Mouse (Mus musculus) midbrain, embryonic 12.5 days (tissue): Measurements from ENCODE around the gene Krt10. TPM values are rescaled to one million over a fixed set of nuclear protein-coding genes. Genes with fewer than 3 reads are reported as not detected.
A peak's percentile ranks its signal among the peaks of the same experiment; 100 is the strongest.

Source experiments
- ATAC-seq: fragments of 200-750 bp; cut with Nextera tagmentation; 2 replicates; pipeline ENCODE4 v1.8.0; 2017; ENCODE audit warnings: low read depth, moderate TSS enrichment, moderate library complexity; ENCODE audit not compliant: low FRiP score
- H3K27ac ChIP-seq: fragments of 300-500 bp; sonication (generic); replicated peaks from 2 replicates; pipeline ENCODE4 v1.5.1; 2016; ENCODE audit warnings: mild to moderate bottlenecking
- H3K27me3 ChIP-seq: fragments of 300-500 bp; sonication (generic); 2 replicates; pipeline ENCODE4 v1.6.1; 2016; ENCODE audit warnings: mild to moderate bottlenecking
- H3K36me3 ChIP-seq: fragments of 300-500 bp; sonication (generic); 2 replicates; pipeline ENCODE4 v1.6.1; 2016
- H3K4me1 ChIP-seq: fragments of 300-500 bp; sonication (generic); 2 replicates; pipeline ENCODE4 v1.6.1; 2016
- H3K4me2 ChIP-seq: fragments of 300-500 bp; sonication (generic); replicated peaks from 2 replicates; pipeline ENCODE4 v1.6.1; 2016; ENCODE audit warnings: mild to moderate bottlenecking, moderate library complexity
- H3K4me3 ChIP-seq: fragments of 300-500 bp; sonication (generic); 2 replicates; pipeline ENCODE4 v1.5.1; 2016; ENCODE audit warnings: mild to moderate bottlenecking
- H3K9ac ChIP-seq: fragments of 300-500 bp; sonication (generic); replicated peaks from 2 replicates; pipeline ENCODE4 v1.6.1; 2016; ENCODE audit warnings: mild to moderate bottlenecking, moderate library complexity
- H3K9me3 ChIP-seq: fragments of 300-500 bp; sonication (generic); 2 replicates; pipeline ENCODE4 v1.6.1; 2016; ENCODE audit warnings: mild to moderate bottlenecking
- WGBS: fragments of 180-500 bp; shearing (Covaris S2); methylation state at CpG from one replicate; pipeline ENCODE4 v1.1.7; 2016; 5-methylcytosine and 5-hydroxymethylcytosine counted together
- polyA plus RNA-seq: library from polyadenylated mRNA; unstranded; fragments of >200 nt; fragmentation: Nextera tagmentation; extraction: Ambion mirVana; gene quantifications from 2 replicates; pipeline ENCODE4 v1.2.1, GENCODE M21; 2016

Gene Krt10
- polyA plus RNA-seq, 1 experiment from 2014 or later, result 35.9 TPM

- Histone ChIP-seq H3K4me2 (no peak overlapping the region), H3K27ac (no peak overlapping the region), H3K9me3 (no peaks in the 10 kb centered on the region), H3K36me3 (no peaks in the 10 kb centered on the region), H3K4me3 (no peak overlapping the region), H3K27me3 (peaks cover 18% of the 10 kb centered on the region), H3K9ac (no peak overlapping the region), H3K4me1 (peaks cover 13% of the 10 kb centered on the region)
- ATAC-seq, result no peak
- 48% methylated on average over 8 of the region's 8 CpGs for WGBS
Observed at GRCm38 (mm10) chr11:99398832-99399231, 9.7 kb upstream of the Krt10 start.

GRCm38 (mm10) chr11:99398084-99398483 lies 8.9 kb upstream of the Krt10 start:
- H3K4me2 ChIP-seq, result no peak overlapping the region
- H3K4me1 ChIP-seq, result peaks cover 13% of the 10 kb centered on the region
- H3K27ac ChIP-seq, result no peak overlapping the region
- peaks cover 18% of the 10 kb centered on the region for H3K27me3 ChIP-seq
- no peak for ATAC-seq
- WGBS, result 82% methylated on average over 3 of the region's 3 CpGs
- H3K36me3 ChIP-seq, result no peaks in the 10 kb centered on the region
- H3K9me3 ChIP-seq, result no peaks in the 10 kb centered on the region
- H3K9ac ChIP-seq, result no peak overlapping the region
- H3K4me3 ChIP-seq, result no peak overlapping the region

GRCm38 (mm10) chr11:99396661-99397060 lies 7.5 kb upstream of the Krt10 start:
- no peaks in the 10 kb centered on the region for H3K36me3 ChIP-seq
- H3K9ac ChIP-seq, result no peak overlapping the region
- H3K4me1 ChIP-seq, result peaks cover 13% of the 10 kb centered on the region
- H3K27ac ChIP-seq, result no peak overlapping the region
- no peak for ATAC-seq
- H3K9me3 ChIP-seq, result no peaks in the 10 kb centered on the region
- H3K27me3 ChIP-seq, result peaks cover 18% of the 10 kb centered on the region
- 83% methylated on average over 2 of the region's 2 CpGs for WGBS
- H3K4me2 ChIP-seq, result no peak overlapping the region
- no peak overlapping the region for H3K4me3 ChIP-seq

- ATAC-seq, result peak; percentile 54; the same call in 1 of the 2 replicates
- H3K4me1 ChIP-seq, result peaks cover 13% of the 10 kb centered on the region
- 13% methylated on average over 3 of the region's 3 CpGs for WGBS
- no peaks in the 10 kb centered on the region for H3K9me3 ChIP-seq
- peaks cover 18% of the 10 kb centered on the region for H3K27me3 ChIP-seq
- H3K4me3 ChIP-seq, result no peak overlapping the region
- no peaks in the 10 kb centered on the region for H3K36me3 ChIP-seq
- no peak overlapping the region for H3K4me2 ChIP-seq
- no peak overlapping the region for H3K9ac ChIP-seq
- H3K27ac ChIP-seq, result peak overlapping the region; percentile 25; the same call in 1 of the 2 replicates
Observed at GRCm38 (mm10) chr11:99396034-99396433, 6.9 kb upstream of the Krt10 start.

GRCm38 (mm10) chr11:99392492-99392891 lies 3.3 kb upstream of the Krt10 start:
- no peaks in the 10 kb centered on the region for H3K36me3 ChIP-seq
- WGBS, result 87% methylated on average over 10 of the region's 10 CpGs
- H3K27ac ChIP-seq, result no peak overlapping the region
- H3K9ac ChIP-seq, result no peak overlapping the region
- ATAC-seq, result no peak
- no peak overlapping the region for H3K4me3 ChIP-seq
- H3K4me1 ChIP-seq, result peaks cover 13% of the 10 kb centered on the region
- no peak overlapping the region for H3K4me2 ChIP-seq
- no peaks in the 10 kb centered on the region for H3K9me3 ChIP-seq
- peaks cover 3% of the 10 kb centered on the region; the same call in 1 of the 2 replicates for H3K27me3 ChIP-seq

GRCm38 (mm10) chr11:99391375-99391774 lies 2.2 kb upstream of the Krt10 start:
- WGBS, result 79% methylated on average over 6 of the region's 6 CpGs
- no peak overlapping the region for H3K4me3 ChIP-seq
- H3K9me3 ChIP-seq, result no peaks in the 10 kb centered on the region
- H3K4me2 ChIP-seq, result no peak overlapping the region
- no peak overlapping the region for H3K9ac ChIP-seq
- no peak overlapping the region for H3K27ac ChIP-seq
- peaks cover 18% of the 10 kb centered on the region for H3K4me1 ChIP-seq
- ATAC-seq, result no peak
- H3K36me3 ChIP-seq, result no peaks in the 10 kb centered on the region
- no peaks in the 10 kb centered on the region for H3K27me3 ChIP-seq

GRCm38 (mm10) chr11:99390866-99391265 lies 1.7 kb upstream of the Krt10 start:
- Histone ChIP-seq H3K9ac (no peak overlapping the region), H3K4me2 (no peak overlapping the region), H3K36me3 (no peaks in the 10 kb centered on the region), H3K9me3 (no peaks in the 10 kb centered on the region), H3K27ac (no peak overlapping the region), H3K4me1 (peaks cover 14% of the 10 kb centered on the region), H3K27me3 (no peaks in the 10 kb centered on the region), H3K4me3 (no peak overlapping the region)
- 85% methylated on average over 7 of the region's 7 CpGs for WGBS
- ATAC-seq, result no peak

GRCm38 (mm10) chr11:99388661-99389060 lies 503 bp downstream of the Krt10 start:
- peaks cover 10% of the 10 kb centered on the region for H3K4me1 ChIP-seq
- no peaks in the 10 kb centered on the region for H3K9me3 ChIP-seq
- peaks cover 8% of the 10 kb centered on the region; the same call in 1 of the 2 replicates for H3K27me3 ChIP-seq
- no peak overlapping the region for H3K4me3 ChIP-seq
- no peak for ATAC-seq
- WGBS, result 92% methylated on average over 18 of the region's 18 CpGs
- H3K27ac ChIP-seq, result no peak overlapping the region
- H3K9ac ChIP-seq, result no peak overlapping the region
- no peak overlapping the region for H3K4me2 ChIP-seq
- H3K36me3 ChIP-seq, result no peaks in the 10 kb centered on the region

- peak; percentile 69 for ATAC-seq
- Histone ChIP-seq H3K4me3 (peak overlapping the region; percentile 60), H3K27ac (peak overlapping the region; percentile 94), H3K36me3 (no peaks in the 10 kb centered on the region), H3K4me1 (peaks cover 10% of the 10 kb centered on the region), H3K9me3 (no peaks in the 10 kb centered on the region), H3K9ac (peak overlapping the region; percentile 65), H3K27me3 (peaks cover 23% of the 10 kb centered on the region), H3K4me2 (peak overlapping the region; percentile 68)
- 2% methylated on average over 71 of the region's 71 CpGs for WGBS
Observed at GRCm38 (mm10) chr11:99385813-99386721, 3.1 kb downstream of the Krt10 start.

- WGBS, result 14% methylated on average over 5 of the region's 5 CpGs
- no peak overlapping the region for H3K4me3 ChIP-seq
- no peak overlapping the region for H3K27ac ChIP-seq
- H3K9me3 ChIP-seq, result no peaks in the 10 kb centered on the region
- no peak overlapping the region for H3K4me2 ChIP-seq
- H3K36me3 ChIP-seq, result no peaks in the 10 kb centered on the region
- no peaks in the 10 kb centered on the region for H3K4me1 ChIP-seq
- no peak for ATAC-seq
- no peak overlapping the region for H3K9ac ChIP-seq
- peaks cover 35% of the 10 kb centered on the region for H3K27me3 ChIP-seq
Observed at GRCm38 (mm10) chr11:99379568-99379967, 9.6 kb downstream of the Krt10 start.

GRCm38 (mm10) chr11:99374803-99375202 lies 14.4 kb downstream of the Krt10 start, which contains the start of gene Krt28:
TSS of gene Krt28 (minus strand) at chr11:99374903.
- H3K27me3 ChIP-seq, result peaks cover 12% of the 10 kb centered on the region
- 79% methylated on average over 13 of the region's 13 CpGs for WGBS
- no peaks in the 10 kb centered on the region for H3K4me1 ChIP-seq

GRCm38 (mm10) chr11:99369853-99370451 lies 19.2 kb downstream of the Krt10 start:
- no peak overlapping the region for H3K4me2 ChIP-seq
- no peak overlapping the region for H3K9ac ChIP-seq
- no peak overlapping the region for H3K27ac ChIP-seq
- H3K36me3 ChIP-seq, result no peaks in the 10 kb centered on the region
- H3K4me3 ChIP-seq, result no peak overlapping the region
- no peaks in the 10 kb centered on the region for H3K4me1 ChIP-seq
- H3K9me3 ChIP-seq, result no peaks in the 10 kb centered on the region
- no peak for ATAC-seq
- H3K27me3 ChIP-seq, result no peaks in the 10 kb centered on the region; the same call in 1 of the 2 replicates
- 88% methylated on average over 8 of the region's 8 CpGs for WGBS

More at GRCm38 (mm10) chr11:99374803-99375202, 14.4 kb downstream of the Krt10 start, which contains the start of gene Krt28:
- no peak within 1 kb of the TSS for H3K27ac ChIP-seq
- H3K36me3 ChIP-seq, result no peaks in the 10 kb centered on the region
- no peak within 1 kb of the TSS for H3K9ac ChIP-seq
- no peak for ATAC-seq
- H3K9me3 ChIP-seq, result no peaks in the 10 kb centered on the region
- no peak within 1 kb of the TSS for H3K4me3 ChIP-seq
- H3K4me2 ChIP-seq, result no peak within 1 kb of the TSS
